Mouse (Mus musculus): Measurements from ENCODE around the gene Zfp873. TPM values are rescaled to one million over a fixed set of nuclear protein-coding genes. Genes with fewer than 3 reads are reported as not detected.

The Zfp873 gene
- polyA plus RNA-seq, 1 experiment from 2014 or later = 5.1 TPM

Other genes starting within 250 kb of the Zfp873 start
- gene Gm4767, start 235.9 kb upstream of the Zfp873 start, polyA plus RNA-seq (2015; fragmentation: Nextera tagmentation; extraction: Ambion mirVana) = 1.4 and 1.8 TPM in 2 replicates
- 6.1 and 7.7 TPM in 2 replicates for gene Gm32687, start 184.2 kb upstream of the Zfp873 start, polyA plus RNA-seq (2015; fragmentation: Nextera tagmentation; extraction: Ambion mirVana)
- gene Zfp781, start 117.6 kb upstream of the Zfp873 start, polyA plus RNA-seq (2015; fragmentation: Nextera tagmentation; extraction: Ambion mirVana) = 0.73 and 0.99 TPM in 2 replicates
- gene BC024063, start 35.2 kb downstream of the Zfp873 start, polyA plus RNA-seq (2015; fragmentation: Nextera tagmentation; extraction: Ambion mirVana) = 1.6 and 2.0 TPM in 2 replicates
- 2.9 and 3.5 TPM in 2 replicates for gene AU041133, start 79.9 kb downstream of the Zfp873 start, polyA plus RNA-seq (2015; fragmentation: Nextera tagmentation; extraction: Ambion mirVana)
- 6.5 and 7.4 TPM in 2 replicates for gene Zfp938, start 193.2 kb downstream of the Zfp873 start, polyA plus RNA-seq (2015; fragmentation: Nextera tagmentation; extraction: Ambion mirVana)

Measured in lung, postnatal 0 days (tissue).